Mouse (Mus musculus) stomach, embryonic 14.5 days (tissue): ENCODE measurements around the gene Tor3a. TPM values are rescaled to one million over a fixed set of nuclear protein-coding genes. Genes with fewer than 3 reads are reported as not detected.

Experiments used
- ATAC-seq: fragments of 200-750 bp; cut with Nextera tagmentation; 2 replicates; pipeline ENCODE4 v1.8.0; 2017; ENCODE audit warnings: low read depth, moderate TSS enrichment; ENCODE audit not compliant: insufficient number of reproducible peaks, insufficient read depth, low FRiP score
- H3K27ac ChIP-seq: fragments of 300-500 bp; sonication (generic); 2 replicates; pipeline ENCODE4 v1.5.1; 2014; ENCODE audit warnings: mild to moderate bottlenecking, low read length, moderate library complexity, mixed read lengths
- H3K27me3 ChIP-seq: fragments of 300-500 bp; sonication (generic); 2 replicates; pipeline ENCODE4 v1.6.1; 2014; ENCODE audit warnings: low read length, control low read depth, mixed read lengths; ENCODE audit not compliant: control insufficient read depth, insufficient read depth
- H3K36me3 ChIP-seq: fragments of 300-500 bp; sonication (generic); 2 replicates; pipeline ENCODE4 v1.6.1; 2014; ENCODE audit warnings: mild to moderate bottlenecking, control low read depth, low read length, moderate library complexity, mixed read lengths; ENCODE audit not compliant: control insufficient read depth, insufficient read depth
- H3K4me1 ChIP-seq: fragments of 300-500 bp; sonication (generic); 2 replicates; pipeline ENCODE4 v1.6.1; 2014; ENCODE audit warnings: low read length, control low read depth, mixed read lengths; ENCODE audit not compliant: control insufficient read depth, insufficient read depth
- H3K4me2 ChIP-seq: fragments of 300-500 bp; sonication (generic); replicated peaks from 2 replicates; pipeline ENCODE4 v1.6.1; 2014; ENCODE audit warnings: low read depth, low read length, control low read depth
- H3K4me3 ChIP-seq: fragments of 300-500 bp; sonication (generic); 2 replicates; pipeline ENCODE4 v1.5.1; 2014; ENCODE audit warnings: low read depth, low read length, control low read depth
- H3K9ac ChIP-seq: fragments of 300-500 bp; sonication (generic); replicated peaks from 2 replicates; pipeline ENCODE4 v1.6.1; 2014; ENCODE audit warnings: low read depth, mild to moderate bottlenecking, control low read depth, low read length, moderate library complexity, mixed read lengths
- H3K9me3 ChIP-seq: fragments of 300-500 bp; sonication (generic); 2 replicates; pipeline ENCODE4 v1.6.1; 2016; ENCODE audit warnings: low read depth, low read length, control low read depth; ENCODE audit not compliant: control insufficient read depth
- WGBS: fragments of 180-500 bp; shearing (Covaris S2); extraction: QIAGEN DNeasy Blood & Tissue Kit; methylation state at CpG from one replicate; pipeline ENCODE4 v1.1.7; 2014; 5-methylcytosine and 5-hydroxymethylcytosine counted together
- polyA plus RNA-seq: library from polyadenylated mRNA; unstranded; fragments of >200 nt; fragmentation: Nextera tagmentation; extraction: Ambion mirVana; gene quantifications from 2 replicates; pipeline ENCODE4 v1.2.1, GENCODE M21; 2014

Tor3a gene
- polyA plus RNA-seq, 1 experiment from 2014 or later, result 13.3 TPM

DNA sequence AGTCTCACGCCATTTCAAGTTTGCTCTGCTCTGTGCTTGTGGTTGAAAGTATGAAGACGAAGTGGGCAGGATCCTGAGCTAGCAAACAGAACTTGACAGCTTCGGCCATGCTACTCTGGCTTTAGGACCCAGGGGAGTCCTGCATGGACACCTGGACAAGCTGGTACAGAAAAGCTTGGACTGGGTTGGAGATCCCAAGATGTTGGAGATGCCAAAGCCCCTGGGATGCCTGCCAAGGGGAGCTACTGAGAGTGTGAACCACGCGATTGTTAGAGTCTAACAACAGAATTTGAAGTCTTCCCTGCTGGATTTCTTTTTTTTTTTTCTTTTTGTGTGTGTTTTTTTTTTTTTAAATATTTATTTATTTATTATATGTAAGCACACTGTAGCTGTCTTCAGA lies 2.4 kb upstream of the Tor3a start:
- Histone ChIP-seq H3K4me3 (no peak overlapping the region), H3K36me3 (peaks cover 15% of the 10 kb centered on the region), H3K9ac (no peak overlapping the region), H3K27ac (no peak overlapping the region), H3K4me1 (peaks cover 4% of the 10 kb centered on the region; the same call in 1 of the 2 replicates), H3K27me3 (no peaks in the 10 kb centered on the region), H3K9me3 (no peaks in the 10 kb centered on the region), H3K4me2 (no peak overlapping the region)
- ATAC-seq, result no peak
- WGBS, result 83% methylated on average over 5 of the region's 5 CpGs

DNA sequence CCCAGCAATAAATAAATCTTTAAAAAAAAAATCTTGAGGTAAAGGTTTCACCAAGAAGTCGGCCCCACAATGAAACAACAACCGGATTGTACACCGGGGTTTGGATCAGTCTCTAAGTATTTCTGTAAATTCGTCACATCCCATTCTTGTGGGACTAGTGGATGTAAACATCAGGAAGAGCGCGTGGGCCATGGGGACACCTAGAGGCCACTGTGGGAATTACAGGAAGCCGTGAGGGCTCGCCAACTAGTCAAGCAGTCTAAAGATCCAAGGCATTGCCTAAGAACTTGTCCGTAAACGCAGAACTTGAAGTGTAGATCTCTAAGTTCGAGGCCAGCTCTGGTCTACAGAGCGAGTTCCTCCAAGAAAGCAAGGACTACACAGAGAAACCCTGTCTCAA lies 2.0 kb upstream of the Tor3a start:
- H3K4me2 ChIP-seq, result no peak overlapping the region
- H3K9me3 ChIP-seq, result no peaks in the 10 kb centered on the region
- no peak overlapping the region for H3K27ac ChIP-seq
- no peaks in the 10 kb centered on the region for H3K27me3 ChIP-seq
- no peak overlapping the region for H3K9ac ChIP-seq
- no peak overlapping the region for H3K4me3 ChIP-seq
- H3K4me1 ChIP-seq, result peaks cover 4% of the 10 kb centered on the region; the same call in 1 of the 2 replicates
- no peak for ATAC-seq
- H3K36me3 ChIP-seq, result peaks cover 13% of the 10 kb centered on the region
- 37% methylated on average over 12 of the region's 12 CpGs for WGBS

DNA sequence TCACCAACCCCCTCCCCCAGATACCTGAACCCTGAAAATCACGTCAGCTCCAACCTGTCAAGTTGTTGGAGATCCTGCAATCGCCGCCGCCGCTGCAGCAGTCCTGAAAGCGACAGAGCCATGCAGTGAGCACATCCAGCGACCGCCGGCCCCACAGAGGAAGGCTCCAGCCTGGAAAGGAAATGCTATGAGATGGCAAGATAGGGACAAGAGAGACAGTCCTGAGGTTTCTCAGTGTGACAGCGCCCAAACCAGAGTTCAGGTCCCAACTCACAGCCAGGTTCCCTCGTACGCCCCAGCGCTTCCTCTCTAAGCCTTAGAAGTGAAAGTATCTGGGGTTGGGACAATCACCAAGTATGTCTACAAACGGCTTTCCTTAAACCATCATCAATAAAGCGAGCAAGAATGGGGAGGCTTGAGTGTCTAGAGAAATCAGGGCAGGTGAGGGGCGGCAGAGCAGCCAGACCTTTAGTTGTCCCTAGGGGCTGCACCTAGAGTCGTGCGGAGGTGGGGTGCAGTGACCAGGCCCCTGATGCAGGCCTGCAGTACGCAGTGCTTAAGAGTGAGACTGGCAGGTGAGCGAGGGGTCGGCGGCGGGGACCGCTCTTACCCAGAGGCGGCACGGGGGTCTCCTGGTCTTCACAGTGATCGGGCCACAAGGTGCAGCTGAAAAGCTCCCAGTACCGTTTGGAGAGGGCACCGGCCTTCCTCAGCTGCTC lies 521 bp downstream of the Tor3a start:
- peaks cover 4% of the 10 kb centered on the region; the same call in 1 of the 2 replicates for H3K4me1 ChIP-seq
- no peak overlapping the region for H3K27ac ChIP-seq
- peak overlapping the region; percentile 97 for H3K4me2 ChIP-seq
- H3K27me3 ChIP-seq, result no peaks in the 10 kb centered on the region
- no peaks in the 10 kb centered on the region for H3K9me3 ChIP-seq
- peak overlapping the region; percentile 51 for H3K4me3 ChIP-seq
- H3K36me3 ChIP-seq, result no peaks in the 10 kb centered on the region
- ATAC-seq, result 0 out of 2 replicates have a peak, but pooled peaks have one; percentile 21
- H3K9ac ChIP-seq, result peak overlapping the region; percentile 33
- WGBS, result 2% methylated on average over 29 of the region's 29 CpGs

DNA sequence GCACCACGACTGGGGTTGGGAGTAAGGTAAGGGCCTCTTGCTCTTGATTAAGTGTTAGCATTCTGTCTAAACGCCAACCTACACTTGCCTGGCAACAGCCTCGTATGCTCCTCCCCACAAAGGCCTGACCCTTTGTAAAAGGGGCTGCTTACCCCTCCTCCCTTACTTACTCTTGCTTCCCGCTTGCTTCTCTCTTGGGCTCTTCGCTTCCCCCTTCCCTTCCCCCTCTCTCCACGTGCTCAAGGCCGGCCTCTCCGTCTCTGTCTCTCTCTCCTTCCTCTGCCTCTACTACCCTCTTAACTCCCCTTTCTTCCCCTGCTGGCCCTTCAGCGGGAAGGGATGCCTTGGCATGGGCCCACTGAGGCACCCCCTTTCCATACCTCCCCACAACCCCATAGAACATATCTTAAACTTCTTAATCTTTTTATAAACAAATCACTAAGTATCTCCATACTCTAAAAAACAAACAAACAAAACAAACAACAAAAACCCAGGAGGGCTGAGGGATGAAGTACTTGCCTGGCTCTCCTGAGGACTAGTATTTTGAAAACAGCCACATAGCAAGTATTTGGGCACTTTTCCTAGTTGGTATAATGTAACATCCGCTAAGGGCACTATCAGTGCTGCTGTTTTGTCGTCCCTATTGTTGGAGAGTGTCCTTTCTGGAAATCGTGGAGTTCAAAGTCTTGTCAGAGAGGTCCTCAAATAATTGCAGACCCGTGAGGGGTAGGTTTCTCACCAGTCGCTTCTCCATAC lies 1.3 kb downstream of the Tor3a start:
- no peak overlapping the region for H3K27ac ChIP-seq
- no peaks in the 10 kb centered on the region for H3K27me3 ChIP-seq
- peaks cover 4% of the 10 kb centered on the region; the same call in 1 of the 2 replicates for H3K4me1 ChIP-seq
- H3K36me3 ChIP-seq, result no peaks in the 10 kb centered on the region
- WGBS, result 15% methylated on average over 14 of the region's 14 CpGs
- H3K4me2 ChIP-seq, result peak overlapping the region; percentile 97
- no peak overlapping the region for H3K9ac ChIP-seq
- ATAC-seq, result no peak
- H3K4me3 ChIP-seq, result peak overlapping the region; percentile 51
- H3K9me3 ChIP-seq, result no peaks in the 10 kb centered on the region

DNA sequence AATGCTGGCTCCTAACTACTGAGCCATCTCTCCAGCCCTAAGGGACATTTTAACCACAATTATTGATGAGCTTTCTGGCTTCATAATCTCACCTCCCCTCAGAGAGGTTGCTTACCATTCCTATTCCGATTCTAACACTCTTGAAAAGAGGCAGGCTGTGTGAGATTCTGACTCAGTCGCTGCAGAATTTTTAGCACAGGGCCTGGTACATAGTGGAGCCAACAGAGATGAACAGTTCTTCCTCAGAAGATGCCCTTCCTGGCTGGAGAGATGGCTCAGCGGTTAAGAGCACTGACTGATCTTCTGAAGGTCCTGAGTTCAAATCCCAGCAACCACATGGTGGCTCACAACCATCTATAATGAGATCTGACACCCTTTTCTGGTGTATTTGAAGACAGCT lies 2.2 kb downstream of the Tor3a start:
- no peak overlapping the region for H3K9ac ChIP-seq
- H3K9me3 ChIP-seq, result no peaks in the 10 kb centered on the region
- H3K4me2 ChIP-seq, result no peak overlapping the region
- no peak overlapping the region for H3K27ac ChIP-seq
- 88% methylated on average over 3 of the region's 3 CpGs for WGBS
- no peaks in the 10 kb centered on the region for H3K27me3 ChIP-seq
- no peak overlapping the region for H3K4me3 ChIP-seq
- peaks cover 4% of the 10 kb centered on the region; the same call in 1 of the 2 replicates for H3K4me1 ChIP-seq
- H3K36me3 ChIP-seq, result no peaks in the 10 kb centered on the region
- no peak for ATAC-seq

DNA sequence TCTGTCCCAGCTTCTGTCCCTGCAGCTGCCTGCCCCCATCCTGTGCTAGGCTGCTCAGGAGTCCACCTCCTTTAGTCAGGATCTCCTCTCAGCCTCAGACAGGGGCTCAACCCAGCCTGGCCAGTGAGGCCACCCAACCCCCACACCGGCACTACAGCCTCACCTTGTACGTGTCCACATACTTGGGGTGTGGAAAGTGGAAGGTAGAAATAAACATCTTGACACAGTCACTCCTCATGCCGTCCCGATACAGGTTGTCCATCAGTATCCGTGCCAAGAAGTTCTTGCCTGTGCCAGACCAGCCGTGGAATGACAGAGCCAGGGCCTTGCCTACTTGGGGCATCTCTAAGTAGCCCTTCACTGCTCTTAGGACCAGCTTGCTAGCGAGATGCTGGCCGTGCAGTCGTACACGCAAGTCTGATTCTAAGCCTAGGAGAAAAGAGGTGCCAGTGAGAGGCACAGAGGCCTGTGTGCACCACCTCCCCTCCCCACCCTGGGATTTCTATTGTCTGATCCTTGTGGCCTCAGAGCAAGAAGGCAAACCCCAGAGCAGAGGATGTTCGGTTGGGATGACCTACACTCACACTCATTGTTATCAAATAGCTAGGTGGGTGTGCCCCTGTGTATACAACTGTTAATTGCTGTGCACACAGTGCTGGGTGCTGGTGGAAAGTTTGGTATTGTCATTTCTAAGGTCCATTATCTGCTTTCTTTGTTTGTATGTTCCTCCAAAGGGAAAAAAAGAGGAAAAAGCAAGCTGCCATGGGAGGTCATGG lies 4.8 kb downstream of the Tor3a start:
- 33% methylated on average over 11 of the region's 11 CpGs for WGBS
- no peak overlapping the region for H3K9ac ChIP-seq
- H3K27ac ChIP-seq, result no peak overlapping the region
- H3K27me3 ChIP-seq, result no peaks in the 10 kb centered on the region
- peaks cover under 1% of the 10 kb centered on the region; the same call in 1 of the 2 replicates for H3K4me1 ChIP-seq
- ATAC-seq, result no peak; the same call in 1 of the 2 replicates
- H3K9me3 ChIP-seq, result no peaks in the 10 kb centered on the region
- no peaks in the 10 kb centered on the region for H3K36me3 ChIP-seq
- H3K4me3 ChIP-seq, result no peak overlapping the region
- H3K4me2 ChIP-seq, result no peak overlapping the region

DNA sequence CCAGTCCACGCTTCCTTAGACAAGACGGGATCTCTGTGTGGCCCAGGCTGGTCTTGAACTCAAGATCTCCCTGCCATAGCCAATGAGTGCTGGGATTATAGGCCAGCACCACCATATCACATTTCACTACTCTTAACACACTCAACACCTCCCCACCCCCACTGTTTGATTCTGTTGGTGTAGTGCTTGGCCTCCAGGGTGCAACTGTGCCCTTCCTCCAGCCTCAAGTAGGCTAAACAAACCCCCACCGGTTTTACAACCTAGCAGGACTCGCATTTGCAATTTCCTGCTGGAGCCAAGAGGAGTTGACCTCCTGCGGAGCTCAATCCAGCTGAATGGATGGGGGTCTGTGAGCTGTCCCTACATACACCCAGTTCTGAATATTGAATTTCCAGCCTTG lies 5.6 kb downstream of the Tor3a start:
- Histone ChIP-seq H3K4me1 (no peaks in the 10 kb centered on the region; the same call in 1 of the 2 replicates), H3K36me3 (no peaks in the 10 kb centered on the region), H3K9ac (no peak overlapping the region), H3K9me3 (no peaks in the 10 kb centered on the region), H3K4me3 (no peak overlapping the region), H3K27ac (no peak overlapping the region), H3K4me2 (no peak overlapping the region), H3K27me3 (no peaks in the 10 kb centered on the region)
- no peak for ATAC-seq
- WGBS, result 29% methylated on average over 5 of the region's 5 CpGs
